Mouse (Mus musculus) limb, embryonic 11.5 days (tissue): ENCODE results near the gene Lmo3. TPM values are rescaled to one million over a fixed set of nuclear protein-coding genes. Genes with fewer than 3 reads are reported as not detected.

Experiments
- ATAC-seq: fragments of 200-750 bp; cut with Nextera tagmentation; 2 replicates; pipeline ENCODE4 v1.8.0; 2017; ENCODE audit warnings: low read depth; ENCODE audit not compliant: insufficient number of reproducible peaks, low FRiP score, low TSS enrichment
- DNase-seq: peaks from one replicate; pipeline ENCODE4 v3.0.0-alpha.2; 2015; ENCODE audit warnings: low spot score
- H3K27ac ChIP-seq: fragments of 300-500 bp; sonication (generic); replicated peaks from 2 replicates; pipeline ENCODE4 v1.5.1; 2014; ENCODE audit warnings: low read depth, mild to moderate bottlenecking, low read length
- H3K27me3 ChIP-seq: fragments of 300-500 bp; sonication (generic); 2 replicates; pipeline ENCODE4 v1.6.1; 2014; ENCODE audit warnings: mild to moderate bottlenecking, low read length, mixed read lengths; ENCODE audit not compliant: control insufficient read depth, insufficient read depth
- H3K36me3 ChIP-seq: fragments of 300-500 bp; sonication (generic); 2 replicates; pipeline ENCODE4 v1.6.1; 2014; ENCODE audit warnings: mild to moderate bottlenecking, low read length, moderate library complexity, mixed read lengths; ENCODE audit not compliant: control insufficient read depth, insufficient read depth
- H3K4me1 ChIP-seq: fragments of 300-500 bp; sonication (generic); 2 replicates; pipeline ENCODE4 v1.6.1; 2014; ENCODE audit warnings: low read length, mixed read lengths; ENCODE audit not compliant: control insufficient read depth, insufficient read depth
- H3K4me2 ChIP-seq: fragments of 300-500 bp; sonication (generic); 2 replicates; pipeline ENCODE4 v1.6.1; 2014; ENCODE audit warnings: low read depth, mild to moderate bottlenecking, moderate library complexity; ENCODE audit not compliant: severe bottlenecking
- H3K4me3 ChIP-seq: fragments of 300-500 bp; sonication (generic); 2 replicates; pipeline ENCODE4 v1.5.1; 2014; ENCODE audit warnings: low read depth, low read length
- H3K9ac ChIP-seq: fragments of 300-500 bp; sonication (generic); 2 replicates; pipeline ENCODE4 v1.6.1; 2014; ENCODE audit warnings: mild to moderate bottlenecking, low read length
- H3K9me3 ChIP-seq: fragments of 300-500 bp; sonication (generic); 2 replicates; pipeline ENCODE4 v1.6.1; 2016; ENCODE audit warnings: low read length; ENCODE audit not compliant: control insufficient read depth
- WGBS: fragments of 180-500 bp; shearing (Covaris S2); extraction: QIAGEN DNeasy Blood & Tissue Kit; methylation state at CpG from one replicate; pipeline ENCODE4 v1.1.7; 2014; 5-methylcytosine and 5-hydroxymethylcytosine counted together
- polyA plus RNA-seq: library from polyadenylated mRNA; unstranded; fragments of >200 nt; fragmentation: Nextera tagmentation; extraction: Ambion mirVana; gene quantifications from 2 replicates; pipeline ENCODE4 v1.2.1, GENCODE M21; 2014

Lmo3 gene
- polyA plus RNA-seq, 1 experiment from 2014 or later = 6.1 TPM

- Histone ChIP-seq H3K27me3 (no peaks in the 10 kb centered on the region), H3K36me3 (no peaks in the 10 kb centered on the region), H3K9ac (no peak overlapping the region), H3K27ac (no peak overlapping the region), H3K4me2 (no peak overlapping the region), H3K9me3 (no peaks in the 10 kb centered on the region), H3K4me1 (no peaks in the 10 kb centered on the region), H3K4me3 (no peak overlapping the region)
- ATAC-seq (no peak), DNase-seq (no peak)
- 76% methylated on average over 3 of the region's 3 CpGs for WGBS
Observed at GRCm38 (mm10) chr6:138437351-138437750, 144.4 kb downstream of the Lmo3 start.

GRCm38 (mm10) chr6:138436813-138437212, 145.0 kb downstream of the Lmo3 start:
- Histone ChIP-seq H3K9ac (no peak overlapping the region), H3K27me3 (no peaks in the 10 kb centered on the region), H3K4me3 (no peak overlapping the region), H3K9me3 (no peaks in the 10 kb centered on the region), H3K4me1 (no peaks in the 10 kb centered on the region), H3K27ac (no peak overlapping the region), H3K4me2 (no peak overlapping the region), H3K36me3 (no peaks in the 10 kb centered on the region)
- ATAC-seq (no peak), DNase-seq (no peak)
- WGBS = 76% methylated on average over 3 of the region's 3 CpGs

- ATAC-seq = no peak
- Histone ChIP-seq H3K4me1 (no peaks in the 10 kb centered on the region), H3K4me2 (no peak overlapping the region), H3K27me3 (no peaks in the 10 kb centered on the region), H3K9ac (no peak overlapping the region), H3K4me3 (no peak overlapping the region), H3K36me3 (no peaks in the 10 kb centered on the region), H3K27ac (no peak overlapping the region), H3K9me3 (no peaks in the 10 kb centered on the region)
- DNase-seq = no peak
- 7% methylated on average over 6 of the region's 6 CpGs for WGBS
Observed at GRCm38 (mm10) chr6:138427394-138427793, 154.4 kb downstream of the Lmo3 start.

- no peak for DNase-seq
- no peak overlapping the region for H3K9ac ChIP-seq
- H3K4me1 ChIP-seq = 0 out of 2 replicates have a peak, but pooled peaks cover 1% of the 10 kb centered on the region
- no peak overlapping the region for H3K4me3 ChIP-seq
- no peaks in the 10 kb centered on the region for H3K9me3 ChIP-seq
- no peak for ATAC-seq
- H3K4me2 ChIP-seq = no peak overlapping the region
- WGBS = 6% methylated on average over 3 of the region's 3 CpGs
- H3K27me3 ChIP-seq = peaks cover 2% of the 10 kb centered on the region; the same call in 1 of the 2 replicates
- H3K27ac ChIP-seq = no peak overlapping the region
- no peaks in the 10 kb centered on the region for H3K36me3 ChIP-seq
Observed at GRCm38 (mm10) chr6:138426894-138427293, 154.9 kb downstream of the Lmo3 start.

- no peak for ATAC-seq
- no peak overlapping the region for H3K9ac ChIP-seq
- H3K4me1 ChIP-seq = peaks cover 7% of the 10 kb centered on the region; the same call in 1 of the 2 replicates
- H3K9me3 ChIP-seq = no peaks in the 10 kb centered on the region
- no peaks in the 10 kb centered on the region for H3K36me3 ChIP-seq
- H3K4me3 ChIP-seq = no peak overlapping the region
- no peak for DNase-seq
- H3K4me2 ChIP-seq = no peak overlapping the region
- WGBS = 69% methylated on average over 9 of the region's 9 CpGs
- H3K27me3 ChIP-seq = peaks cover 6% of the 10 kb centered on the region; the same call in 1 of the 2 replicates
- no peak overlapping the region for H3K27ac ChIP-seq
Observed at GRCm38 (mm10) chr6:138424514-138425225, 157.1 kb downstream of the Lmo3 start.

- Histone ChIP-seq H3K27ac (no peak overlapping the region), H3K9ac (no peak overlapping the region), H3K9me3 (no peaks in the 10 kb centered on the region), H3K27me3 (peaks cover 6% of the 10 kb centered on the region; the same call in 1 of the 2 replicates), H3K36me3 (no peaks in the 10 kb centered on the region), H3K4me3 (peak overlapping the region; percentile 30), H3K4me2 (peak overlapping the region; percentile 55), H3K4me1 (peaks cover 7% of the 10 kb centered on the region; the same call in 1 of the 2 replicates)
- WGBS = under 1% methylated on average over 15 of the region's 16 CpGs
- peak; percentile 47 for DNase-seq
- ATAC-seq = 0 out of 2 replicates have a peak, but pooled peaks have one; percentile 31
Observed at GRCm38 (mm10) chr6:138422671-138423321, 159.0 kb downstream of the Lmo3 start.

GRCm38 (mm10) chr6:138421931-138422531, 159.7 kb downstream of the Lmo3 start:
- Histone ChIP-seq H3K36me3 (no peaks in the 10 kb centered on the region), H3K4me1 (peaks cover 7% of the 10 kb centered on the region; the same call in 1 of the 2 replicates), H3K4me2 (peak overlapping the region; percentile 55), H3K27me3 (peaks cover 6% of the 10 kb centered on the region; the same call in 1 of the 2 replicates), H3K27ac (no peak overlapping the region), H3K9me3 (no peaks in the 10 kb centered on the region), H3K9ac (peak overlapping the region; percentile 8), H3K4me3 (peak overlapping the region; percentile 30)
- under 1% methylated on average over 24 of the region's 24 CpGs for WGBS
- peak; percentile 22; the same call in 1 of the 2 replicates for ATAC-seq
- peak; percentile 41 for DNase-seq

GRCm38 (mm10) chr6:138421191-138421613, 160.6 kb downstream of the Lmo3 start:
- Histone ChIP-seq H3K9me3 (no peaks in the 10 kb centered on the region), H3K4me1 (peaks cover 7% of the 10 kb centered on the region; the same call in 1 of the 2 replicates), H3K27ac (no peak overlapping the region), H3K27me3 (peaks cover 6% of the 10 kb centered on the region; the same call in 1 of the 2 replicates), H3K4me3 (peak overlapping the region; percentile 21), H3K9ac (peak overlapping the region; percentile 30), H3K36me3 (no peaks in the 10 kb centered on the region), H3K4me2 (peak overlapping the region; percentile 55)
- WGBS = under 1% methylated on average over 14 of the region's 14 CpGs
- DNase-seq (peak; percentile 68), ATAC-seq (peak; percentile 64; the same call in 1 of the 2 replicates)
